Mouse (Mus musculus): ENCODE results near the gene Rtcb.

Rtcb gene

GRCm38 (mm10) chr10:85948483-85949196 lies 9.0 kb downstream of the Rtcb start:
- DNase-seq (ENCODE audit: low read depth, low spot score) = no peak

GRCm38 (mm10) chr10:85936280-85936965 lies 21.2 kb downstream of the Rtcb start:
- no peak for DNase-seq (ENCODE audit: low read depth, low spot score)

DNA sequence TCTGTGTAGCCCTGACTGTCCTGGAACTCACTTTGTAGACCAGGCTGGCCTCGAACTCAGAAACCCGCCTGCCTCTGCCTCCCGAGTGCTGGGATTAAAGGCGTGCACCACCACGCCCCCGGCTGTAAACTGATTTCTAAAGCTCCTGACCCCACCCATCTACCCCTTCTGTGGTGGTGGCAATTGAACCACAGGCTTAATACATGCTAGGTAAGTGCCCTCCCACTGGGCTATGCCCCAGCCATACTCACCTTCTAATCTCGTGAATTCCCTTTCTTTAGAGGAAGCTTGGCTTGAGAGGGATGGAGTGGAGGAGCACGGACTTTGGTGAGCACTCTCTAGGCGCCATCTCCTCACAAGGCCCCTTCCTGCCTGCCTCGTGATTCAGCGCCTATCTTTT lies 27.7 kb downstream of the Rtcb start:
- DNase-seq (ENCODE audit: low read depth, low spot score) = no peak

GRCm38 (mm10) chr10:85929208-85929591 lies 28.4 kb downstream of the Rtcb start:
- no peak for DNase-seq (ENCODE audit: low read depth, low spot score)

DNA sequence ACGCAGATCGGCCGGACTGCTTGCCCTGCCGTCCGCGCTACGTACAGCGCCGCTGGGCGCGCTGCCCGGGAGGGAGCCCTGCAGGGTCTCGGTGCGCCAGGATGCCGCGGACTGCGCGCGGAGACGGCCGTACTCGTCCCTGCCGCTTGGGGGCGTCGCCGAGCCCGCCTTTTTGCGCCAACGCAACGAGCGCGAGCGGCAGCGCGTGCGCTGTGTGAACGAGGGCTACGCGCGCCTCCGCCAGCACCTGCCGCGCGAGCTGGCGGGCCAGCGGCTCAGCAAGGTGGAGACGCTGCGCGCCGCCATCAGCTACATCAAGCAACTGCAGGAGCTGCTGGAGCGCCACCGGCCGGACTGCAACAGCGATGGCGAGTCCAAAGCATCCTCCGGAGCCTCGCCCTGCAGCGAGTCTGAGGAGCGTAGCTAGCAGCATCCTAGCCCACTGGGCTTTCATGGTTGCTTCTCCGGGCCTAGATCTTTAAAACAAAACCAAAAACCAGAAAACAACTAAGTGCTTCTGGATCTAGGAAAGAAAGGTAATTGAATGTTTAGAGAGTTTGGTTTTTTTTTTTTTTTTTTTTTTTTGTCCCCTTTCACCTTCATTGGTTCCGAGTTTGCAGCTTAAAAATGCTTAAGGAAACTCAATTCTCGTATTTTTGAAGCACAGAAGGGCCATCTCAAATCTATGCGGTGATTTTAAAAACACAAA lies 29.0 kb downstream of the Rtcb start:
- peak; percentile 62 for DNase-seq (ENCODE audit: low read depth, low spot score)

DNA sequence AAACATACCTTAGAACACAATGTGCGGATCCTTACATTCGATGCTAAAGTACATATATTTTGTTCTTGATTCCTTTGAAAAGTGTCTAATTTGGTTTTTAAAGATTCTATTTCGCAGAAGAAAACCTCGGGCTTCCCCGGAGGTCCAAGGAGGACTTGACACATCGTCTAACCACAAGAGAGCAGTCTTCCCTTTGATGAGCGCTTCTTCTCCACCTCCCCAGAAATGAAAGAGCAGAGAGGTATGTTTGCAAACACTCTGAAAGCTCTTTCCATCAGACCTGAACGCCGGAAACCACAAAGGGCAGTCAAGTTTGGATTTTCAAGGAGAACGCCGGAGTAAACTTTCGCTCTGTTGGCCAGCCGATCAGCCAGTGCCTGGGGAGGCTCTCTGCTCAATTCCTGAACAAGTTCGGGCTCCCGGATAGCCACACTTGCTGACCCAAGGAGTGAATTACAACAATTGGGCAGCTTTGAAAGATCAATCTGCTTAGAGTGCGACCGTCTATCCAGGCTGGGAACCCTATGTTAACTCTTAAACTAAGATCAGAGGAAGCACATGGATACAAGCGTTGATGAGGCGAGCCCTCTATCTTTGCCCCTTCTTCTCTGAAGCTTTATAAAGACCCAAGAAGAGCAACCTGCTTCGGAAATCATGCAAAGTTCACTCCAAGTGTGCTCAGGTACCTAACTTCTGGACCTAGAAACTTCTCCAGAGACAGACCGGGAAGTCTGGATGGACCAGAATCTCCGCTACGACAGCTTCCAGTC lies 29.8 kb downstream of the Rtcb start, which contains the start of gene Ascl4:
Ascl4 (plus strand) TSS at position 6 of the 770 bp plus-strand sequence.
- no peak for DNase-seq (ENCODE audit: low read depth, low spot score)

- peak; percentile 96 for DNase-seq (ENCODE audit: low read depth, low spot score)
Measured at GRCm38 (mm10) chr10:85916498-85917309, 40.9 kb downstream of the Rtcb start, which contains the start of gene Prdm4. Gene Prdm4 (minus strand): TSS chr10:85917142.

Data from embryo, embryonic 11.5 days (tissue).